Mouse (Mus musculus): ENCODE results near the gene Lgsn.

Lgsn gene

DNA sequence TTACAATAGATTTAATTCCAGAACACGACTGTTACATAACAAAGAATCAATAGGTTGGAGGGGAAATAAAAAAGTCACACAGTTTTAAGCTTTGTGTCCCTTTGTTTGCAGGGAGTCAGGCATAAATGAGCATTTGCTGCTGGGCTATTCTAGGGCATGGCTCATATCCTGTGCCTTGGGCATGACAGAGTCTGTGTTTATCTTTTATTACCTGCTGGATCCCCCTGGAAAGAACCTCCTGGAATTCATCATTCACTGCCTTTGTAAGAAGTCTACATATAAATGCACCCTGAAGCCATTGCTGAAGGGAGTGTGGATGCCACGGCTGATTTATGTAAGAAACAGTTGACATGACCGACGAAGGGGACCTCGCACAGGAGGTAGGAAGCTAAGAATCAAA, at the start of gene Lgsn:
TSS of gene Lgsn (plus strand) at position 301 of the 400 bp plus-strand sequence.
- DNase-seq (ENCODE audit: low read depth, low spot score), result no peak

GRCm38 (mm10) chr1:31138387-31138786, 37.8 kb upstream of the Lgsn start:
- DNase-seq (ENCODE audit: low read depth, low spot score), result no peak

DNA sequence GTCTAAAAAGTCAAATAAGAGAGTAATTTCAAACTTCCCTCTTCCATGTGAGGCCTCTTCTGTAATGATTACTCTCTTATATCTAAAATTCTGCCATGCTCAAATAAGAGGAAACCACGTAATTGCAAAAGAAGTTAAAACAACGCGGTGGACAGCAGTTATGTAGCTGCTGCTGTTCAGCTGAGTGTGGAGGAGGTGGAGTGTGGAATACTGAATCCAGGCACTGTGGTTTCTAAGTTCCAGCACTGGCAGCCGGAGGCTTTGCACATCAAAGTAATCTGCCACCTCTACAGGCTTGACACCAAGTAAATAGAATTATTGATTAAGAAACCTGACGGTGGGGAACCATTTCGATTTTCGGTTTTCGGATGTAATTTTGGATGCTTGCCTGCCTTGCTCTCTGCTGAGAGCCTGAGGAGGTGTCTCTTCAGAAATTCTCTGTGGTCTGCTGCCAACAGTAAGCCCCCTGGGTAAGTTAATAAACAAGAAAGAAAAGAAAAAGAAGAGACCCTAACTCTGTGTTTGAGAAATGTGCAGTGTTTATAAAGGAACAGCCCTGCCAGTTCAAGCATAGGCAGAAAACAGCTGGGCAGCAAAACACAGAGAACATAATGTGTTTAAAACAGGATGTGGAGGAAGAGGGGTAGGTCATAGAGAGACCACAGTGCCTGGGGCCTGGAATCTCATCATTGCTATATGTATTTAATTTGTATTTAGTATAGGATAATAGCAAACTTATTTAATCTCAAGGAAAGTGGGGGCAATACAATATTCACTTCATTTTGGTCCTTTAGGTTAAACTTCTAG, 33.7 kb upstream of the Lgsn start:
- no peak for DNase-seq (ENCODE audit: low read depth, low spot score)

GRCm38 (mm10) chr1:31143571-31143970, 32.6 kb upstream of the Lgsn start:
- DNase-seq (ENCODE audit: low read depth, low spot score), result no peak

- no peak for DNase-seq (ENCODE audit: low read depth, low spot score)
Observed at GRCm38 (mm10) chr1:31149671-31150070, 26.5 kb upstream of the Lgsn start.

GRCm38 (mm10) chr1:31150546-31150945, 25.7 kb upstream of the Lgsn start:
- peak; percentile 34 for DNase-seq (ENCODE audit: low read depth, low spot score)

DNA sequence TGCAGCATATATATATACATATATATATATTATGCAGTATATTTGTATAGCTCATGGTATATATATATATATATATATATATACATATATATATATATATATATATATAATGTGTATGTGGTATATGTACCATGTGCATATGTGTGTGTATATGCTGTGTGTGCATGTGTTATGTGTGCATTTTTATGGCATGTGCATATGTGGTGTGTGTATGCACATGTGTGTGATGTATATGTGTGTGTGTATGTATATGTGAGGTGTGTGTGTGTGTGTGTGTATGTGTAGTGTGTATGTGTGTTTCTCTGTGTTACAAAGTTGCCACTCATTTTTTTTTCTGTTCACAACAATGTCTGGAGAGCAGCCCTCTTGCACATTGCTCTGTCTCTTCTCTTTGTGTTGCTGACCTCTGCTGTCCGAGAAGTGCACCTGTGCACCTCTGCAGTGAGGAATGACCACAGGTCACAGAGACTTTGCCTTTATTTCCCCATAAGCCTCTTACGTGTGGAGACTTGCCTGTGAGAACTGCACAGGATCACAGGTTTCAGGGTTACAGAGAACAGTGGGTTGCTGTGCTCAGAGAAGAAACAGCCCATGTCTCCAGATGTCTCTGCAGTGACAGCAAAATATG, 23.3 kb upstream of the Lgsn start:
- DNase-seq (ENCODE audit: low read depth, low spot score), result peak; percentile 13

DNA sequence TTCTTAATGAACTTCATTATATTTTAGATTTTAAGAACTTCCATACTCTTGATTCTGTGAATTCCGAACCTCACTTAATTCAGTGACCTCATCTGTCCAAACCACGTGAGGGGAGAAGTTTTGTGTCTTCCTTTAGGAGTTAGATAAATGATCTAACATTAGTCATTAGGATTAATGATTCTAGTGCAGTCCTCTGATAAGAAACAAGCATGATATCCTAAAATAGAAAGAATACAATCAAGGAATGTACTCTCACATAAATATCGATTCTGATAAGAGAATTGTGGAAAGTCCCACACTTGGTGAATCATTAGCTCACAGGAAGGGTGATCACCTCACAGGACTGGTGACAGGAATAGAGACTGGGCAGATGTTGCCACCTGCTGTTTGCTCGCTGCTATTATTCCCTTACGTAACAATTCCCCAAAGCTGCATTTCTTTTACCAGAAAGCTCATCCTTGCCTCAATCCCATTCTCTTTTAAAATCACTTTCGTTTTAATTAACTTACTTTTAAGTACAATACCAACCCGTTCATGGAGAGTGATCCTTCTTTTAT, 22.3 kb upstream of the Lgsn start:
- DNase-seq (ENCODE audit: low read depth, low spot score), result peak; percentile 57

GRCm38 (mm10) chr1:31156185-31156584, 20.0 kb upstream of the Lgsn start:
- DNase-seq (ENCODE audit: low read depth, low spot score), result no peak

DNA sequence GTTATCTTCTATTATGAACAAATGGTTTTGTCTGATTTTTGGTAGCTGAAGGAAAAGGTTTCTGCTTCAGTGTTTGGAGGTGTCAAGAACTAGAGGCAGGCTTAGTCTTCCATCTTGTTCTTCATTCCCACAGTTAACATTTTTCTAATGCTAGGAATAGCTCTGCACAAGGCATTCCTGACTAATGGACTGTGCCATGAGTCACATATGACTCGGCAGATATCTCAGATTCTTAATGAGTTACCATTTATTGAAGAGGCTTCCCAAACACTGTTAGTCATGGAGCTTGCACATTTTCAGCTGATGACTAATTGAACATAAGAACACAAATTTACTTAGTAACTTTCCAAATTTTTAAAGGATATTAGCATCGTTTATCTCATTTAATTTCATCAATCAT, 19.3 kb upstream of the Lgsn start:
- DNase-seq (ENCODE audit: low read depth, low spot score), result no peak

GRCm38 (mm10) chr1:31164527-31165189, 11.5 kb upstream of the Lgsn start:
- DNase-seq (ENCODE audit: low read depth, low spot score), result no peak

DNA sequence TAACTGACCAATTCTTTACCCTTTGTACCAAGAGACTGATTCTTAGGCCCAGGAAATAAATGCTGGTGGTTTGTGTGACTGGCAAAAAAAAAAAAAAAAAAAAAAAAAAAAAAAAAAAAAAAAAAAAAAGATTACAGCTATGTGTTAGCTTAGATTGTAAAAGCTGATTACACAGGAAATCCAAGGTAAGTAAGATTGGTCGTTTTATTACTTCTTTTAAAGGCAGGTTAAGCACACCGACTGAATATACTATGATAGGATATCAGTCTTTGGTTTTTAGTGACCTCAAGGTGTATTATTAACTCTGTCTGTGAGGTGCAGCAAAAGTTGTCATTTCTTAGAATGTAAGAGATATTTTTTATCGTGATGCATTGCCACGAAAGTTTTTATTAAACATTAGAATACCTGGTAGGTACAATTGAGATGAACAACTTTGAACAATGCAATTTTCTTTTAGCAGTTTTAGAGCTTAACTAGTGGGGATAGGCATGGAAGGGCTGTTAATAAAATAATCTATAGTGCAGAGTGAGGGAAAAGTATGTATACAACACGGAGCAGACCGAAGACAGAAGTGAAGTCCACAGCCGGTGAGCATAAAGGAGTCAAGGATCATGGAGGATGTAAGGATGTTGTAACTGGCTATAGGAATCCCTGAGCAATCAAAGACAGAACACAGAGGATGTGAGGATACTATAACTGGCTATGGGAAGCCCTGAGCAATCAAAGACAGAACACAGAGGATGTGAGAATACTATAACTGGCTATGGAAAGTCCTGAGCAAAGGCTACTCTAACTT, 10.7 kb upstream of the Lgsn start:
- no peak for DNase-seq (ENCODE audit: low read depth, low spot score)

DNA sequence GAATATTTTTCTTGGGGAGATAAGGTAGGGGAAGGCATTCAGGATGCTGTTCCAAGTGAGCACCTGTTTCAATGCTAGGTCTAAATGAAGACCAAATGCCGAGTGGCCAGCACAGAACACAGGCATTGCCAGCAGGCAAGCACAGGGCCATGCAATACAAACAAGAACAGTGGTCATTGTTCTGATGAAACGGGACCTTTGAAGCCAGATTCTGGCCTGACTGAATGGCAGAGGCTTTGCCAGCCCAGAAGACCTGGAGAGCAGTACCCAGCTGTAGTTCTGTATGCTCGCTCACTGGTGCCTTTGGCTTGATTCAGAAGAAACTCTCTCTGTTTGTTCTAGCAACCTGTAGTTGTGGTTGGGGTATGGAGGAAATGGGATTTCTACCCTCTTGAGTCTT, 800 bp upstream of the Lgsn start:
- no peak for DNase-seq (ENCODE audit: low read depth, low spot score)

DNA sequence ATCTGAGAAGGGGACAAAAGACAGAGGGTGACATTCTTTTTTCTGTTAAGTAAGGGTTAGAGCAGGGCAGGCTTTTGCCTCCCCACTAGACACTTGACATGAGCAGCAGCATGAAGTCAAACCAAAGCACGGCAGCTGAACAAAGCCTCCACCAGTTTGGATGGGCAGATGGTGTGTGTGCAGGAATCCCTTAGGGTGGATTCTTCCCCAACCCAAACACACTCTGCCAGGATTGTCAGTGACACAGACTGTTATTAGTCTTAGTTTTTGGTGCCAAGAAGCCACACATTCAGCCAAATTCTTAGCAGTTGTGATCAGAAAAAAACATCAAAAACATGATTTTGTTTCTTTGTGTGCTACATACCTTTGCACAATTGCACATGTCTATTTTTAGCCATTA, 2.1 kb downstream of the Lgsn start:
- DNase-seq (ENCODE audit: low read depth, low spot score), result no peak

GRCm38 (mm10) chr1:31190237-31190866, 14.2 kb downstream of the Lgsn start:
- DNase-seq (ENCODE audit: low read depth, low spot score), result no peak

- no peak for DNase-seq (ENCODE audit: low read depth, low spot score)
Observed at GRCm38 (mm10) chr1:31195633-31196032, 19.4 kb downstream of the Lgsn start.

DNA sequence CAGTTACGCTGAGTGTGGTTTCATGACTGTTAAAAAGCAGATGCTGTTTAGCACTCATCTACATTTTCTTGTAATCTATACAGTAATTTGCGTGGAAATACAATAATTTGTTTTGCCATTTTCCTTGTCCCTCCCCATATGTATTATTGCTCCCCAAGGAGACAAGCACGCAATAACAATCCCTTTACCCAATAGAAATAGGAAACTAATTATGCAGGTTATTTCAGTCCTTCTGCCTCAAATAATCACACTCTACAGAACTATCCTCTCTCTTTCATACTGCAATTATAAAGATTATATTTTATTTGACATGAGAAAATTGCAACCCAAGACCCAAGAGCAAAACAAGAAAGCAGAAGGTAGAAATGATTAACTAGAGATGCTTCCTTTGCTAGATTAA, 20.8 kb downstream of the Lgsn start:
- no peak for DNase-seq (ENCODE audit: low read depth, low spot score)

GRCm38 (mm10) chr1:31203771-31204170, 27.6 kb downstream of the Lgsn start:
- DNase-seq (ENCODE audit: low read depth, low spot score), result no peak

GRCm38 (mm10) chr1:31205346-31205745, 29.1 kb downstream of the Lgsn start:
- DNase-seq (ENCODE audit: low read depth, low spot score), result no peak

GRCm38 (mm10) chr1:31205770-31206169, 29.6 kb downstream of the Lgsn start:
- no peak for DNase-seq (ENCODE audit: low read depth, low spot score)

DNA sequence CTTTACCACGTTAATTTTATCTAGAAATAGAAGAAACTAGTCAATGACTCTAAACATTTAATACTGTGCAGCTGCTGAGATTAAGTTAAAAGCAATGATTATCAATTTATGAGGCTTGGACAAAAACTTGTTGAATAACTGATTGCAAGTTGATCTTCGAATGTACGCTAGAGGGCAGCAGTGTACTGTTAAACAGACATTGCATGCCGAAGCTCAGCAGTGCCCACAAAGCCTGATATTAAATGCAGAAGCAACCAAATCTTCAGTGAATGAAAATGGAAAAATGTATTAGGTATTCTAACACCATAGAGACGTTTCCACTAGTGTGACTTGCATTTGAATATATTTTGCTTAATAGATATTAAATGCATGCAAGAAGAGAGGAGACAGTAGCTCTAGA, 33.9 kb downstream of the Lgsn start:
- DNase-seq (ENCODE audit: low read depth, low spot score), result peak; percentile 55
